ENCODE assay signal across 28 mouse cellular contexts in the genomic region with DNA sequence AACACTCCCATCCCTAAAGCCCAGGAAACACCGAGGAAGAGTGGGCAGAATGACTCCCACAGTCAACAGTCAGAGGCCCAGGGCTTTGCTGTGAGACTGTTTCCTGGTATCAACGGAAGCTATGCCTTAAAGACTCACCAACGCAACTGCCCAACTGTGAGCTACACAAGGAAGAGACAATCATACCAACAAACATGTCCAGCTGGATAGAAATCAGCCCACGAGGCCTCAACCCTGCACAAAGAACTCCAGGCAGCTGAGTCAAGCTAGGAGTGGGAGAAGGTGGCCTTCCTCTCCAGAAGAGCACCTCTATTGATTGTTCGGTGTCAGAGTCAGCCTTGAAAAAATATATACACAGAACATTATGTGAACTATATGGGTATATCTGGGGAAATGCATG.
"Had no signal": no experiment of that assay in that cellular context is flagged by ENCODE, and none has a peak within 500 bp of the region (broad histone marks: within the 10 kb centered on the region; RNA-seq: fewer than 3 reads in every experiment).

No protein-coding gene starts in this region.

- H3K4me2 ChIP-seq: embryonic facial prominence, embryonic 12.5 days; embryonic facial prominence, embryonic 13.5 days; embryonic facial prominence, embryonic 15.5 days; forebrain, embryonic 12.5 days; forebrain, embryonic 13.5 days; forebrain, embryonic 15.5 days had no signal

- H3K9ac ChIP-seq: embryonic facial prominence, embryonic 12.5 days; embryonic facial prominence, embryonic 13.5 days; embryonic facial prominence, embryonic 15.5 days; forebrain, embryonic 12.5 days; forebrain, embryonic 13.5 days; forebrain, embryonic 15.5 days; forebrain, postnatal 0 days had no signal

- H3K9me3 ChIP-seq: embryonic facial prominence, embryonic 10.5 days; embryonic facial prominence, embryonic 12.5 days; embryonic facial prominence, embryonic 13.5 days; embryonic facial prominence, embryonic 15.5 days; forebrain, embryonic 10.5 days; forebrain, embryonic 12.5 days; forebrain, embryonic 13.5 days; forebrain, embryonic 15.5 days had no signal

- H3K27ac ChIP-seq: embryonic facial prominence, embryonic 10.5 days; embryonic facial prominence, embryonic 12.5 days; embryonic facial prominence, embryonic 13.5 days; embryonic facial prominence, embryonic 15.5 days; forebrain, embryonic 10.5 days; forebrain, embryonic 12.5 days; forebrain, embryonic 13.5 days; forebrain, embryonic 15.5 days; gastrocnemius, adult 2 months; heart, adult 2 months had no signal

- H3K4me3 ChIP-seq: embryonic facial prominence, embryonic 10.5 days; embryonic facial prominence, embryonic 12.5 days; embryonic facial prominence, embryonic 13.5 days; embryonic facial prominence, embryonic 15.5 days; erythroblast, embryonic 14.5 days; forebrain, embryonic 10.5 days; forebrain, embryonic 12.5 days; forebrain, embryonic 13.5 days; forebrain, embryonic 15.5 days; gastrocnemius, adult 2 months; heart, adult 2 months had no signal

- H3K27me3 ChIP-seq: embryonic facial prominence, embryonic 12.5 days; embryonic facial prominence, embryonic 13.5 days; embryonic facial prominence, embryonic 15.5 days; forebrain, embryonic 12.5 days; forebrain, embryonic 13.5 days; forebrain, embryonic 15.5 days had no signal

- ATAC-seq: forebrain, embryonic 13.5 days; forebrain, embryonic 14.5 days; forebrain, embryonic 15.5 days; forebrain, embryonic 16.5 days; forebrain, postnatal 0 days had no signal

- H3K4me1 ChIP-seq: embryonic facial prominence, embryonic 10.5 days; embryonic facial prominence, embryonic 12.5 days; embryonic facial prominence, embryonic 13.5 days; embryonic facial prominence, embryonic 15.5 days; forebrain, embryonic 10.5 days; forebrain, embryonic 12.5 days; forebrain, embryonic 13.5 days; forebrain, embryonic 15.5 days had no signal

- DNase-seq: cerebellum, adult 2 months; cerebellum, adult 8-10 months; cerebellum, adult 9-10 months; cerebellum, adult 9-11 months; cerebellum, postnatal 10 days; cerebellum, postnatal 14 days; cerebellum, postnatal 25 days; cerebellum, postnatal 36 days; embryo, embryonic 11 days; forebrain, postnatal 0 days; gastrocnemius, adult 2 months; gastrocnemius, postnatal 10 days; gastrocnemius, postnatal 14 days; gastrocnemius, postnatal 25 days; gastrocnemius, postnatal 36 days; heart, adult 18-20 months; heart, adult 2 months had no signal
